Mouse (Mus musculus) adrenal gland, adult 2 months (tissue): ENCODE data around the gene Ahctf1. TPM values are rescaled to one million over a fixed set of nuclear protein-coding genes. Genes with fewer than 3 reads are reported as not detected.

Source experiments
- DNase-seq: peaks from one replicate; pipeline ENCODE4 v3.0.0; 2021
- polyA plus RNA-seq: library from polyadenylated mRNA; depleted of rRNA; stranded (reverse); fragments of >200 nt; gene quantifications from 2 replicates; pipeline ENCODE4 v1.2.3, GENCODE M21; 2012; rRNA removed
- total RNA-seq, 2 experiments: library from RNA; stranded (reverse); gene quantifications; 2 replicates each; pipeline ENCODE4 v1.2.3; 2021

Gene Ahctf1
- total and polyA plus RNA-seq, 3 experiments, result 2.2 to 35.3 (median 31.6) TPM

- DNase-seq, result no peak
Measured at GRCm38 (mm10) chr1:179713367-179713766, 90.1 kb downstream of the Ahctf1 start.

- no peak for DNase-seq
Measured at GRCm38 (mm10) chr1:179712658-179713057, 90.8 kb downstream of the Ahctf1 start.

GRCm38 (mm10) chr1:179710739-179711138 lies 92.7 kb downstream of the Ahctf1 start:
- no peak for DNase-seq

- no peak for DNase-seq
Measured at GRCm38 (mm10) chr1:179709390-179709789, 94.1 kb downstream of the Ahctf1 start.

- DNase-seq, result peak; percentile 11
Measured at GRCm38 (mm10) chr1:179705154-179705553, 98.3 kb downstream of the Ahctf1 start.

- DNase-seq, result no peak
Measured at GRCm38 (mm10) chr1:179704150-179704549, 99.3 kb downstream of the Ahctf1 start.

Other genes starting within 250 kb of the Ahctf1 start
- 10 to 100 TPM; 31.0 to 37.0 TPM for gene Sccpdh, start 135.5 kb downstream of the Ahctf1 start, total RNA-seq
- 6.8 and 8.9 TPM in 2 replicates for gene Sccpdh, start 135.5 kb downstream of the Ahctf1 start, polyA plus RNA-seq
- gene Kif28, start 58.4 kb downstream of the Ahctf1 start, total RNA-seq, result not detected
- gene Kif28, start 58.4 kb downstream of the Ahctf1 start, polyA plus RNA-seq, result not detected in 2 replicates
- under 1 TPM in 1 of 2 experiments, not detected in 1; 0.23 TPM for gene Gm10518, start 304 bp downstream of the Ahctf1 start, total RNA-seq
- not detected in 2 replicates for gene Gm10518, start 304 bp downstream of the Ahctf1 start, polyA plus RNA-seq
- 10 to 100 TPM; 43.4 to 51.4 TPM for gene Cdc42bpa, start 156.8 kb upstream of the Ahctf1 start, total RNA-seq
- 16.6 and 17.8 TPM in 2 replicates for gene Cdc42bpa, start 156.8 kb upstream of the Ahctf1 start, polyA plus RNA-seq